Comparison of ENCODE assay signal across 26 mouse cellular contexts in genomic region chr5:147539815-147540214, GRCm38 (mm10).
"Had no signal": no experiment of that assay in that cellular context is flagged by ENCODE, and none has a peak within 500 bp of the region (broad histone marks: within the 10 kb centered on the region; RNA-seq: fewer than 3 reads in every experiment).

No protein-coding gene starts in this region.

- H3K4me2 ChIP-seq: heart, embryonic 11.5 days; heart, embryonic 13.5 days; heart, embryonic 15.5 days; hindbrain, embryonic 12.5 days; hindbrain, embryonic 14.5 days; intestine, embryonic 15.5 days; limb, embryonic 12.5 days; liver, embryonic 11.5 days; liver, embryonic 13.5 days; liver, embryonic 15.5 days had no signal

- H3K27ac ChIP-seq: gastrocnemius, adult 2 months; heart, embryonic 13.5 days; heart, embryonic 15.5 days; hindbrain, embryonic 10.5 days; hindbrain, embryonic 12.5 days; hindbrain, embryonic 14.5 days; intestine, embryonic 15.5 days; limb, embryonic 10.5 days; limb, embryonic 12.5 days; liver, embryonic 13.5 days; liver, embryonic 15.5 days had no signal

- H3K9me3 ChIP-seq: heart, embryonic 13.5 days; heart, embryonic 15.5 days; hindbrain, embryonic 10.5 days; hindbrain, embryonic 12.5 days; intestine, embryonic 15.5 days; limb, embryonic 10.5 days; limb, embryonic 12.5 days; liver, embryonic 13.5 days; liver, embryonic 15.5 days had no signal

- H3K4me3 ChIP-seq: gastrocnemius, adult 2 months; heart, embryonic 13.5 days; heart, embryonic 15.5 days; hindbrain, embryonic 10.5 days; hindbrain, embryonic 12.5 days; intestine, embryonic 15.5 days; limb, embryonic 10.5 days; limb, embryonic 12.5 days; liver, embryonic 13.5 days; liver, embryonic 15.5 days had no signal

- H3K27me3 ChIP-seq: heart, embryonic 13.5 days; heart, embryonic 15.5 days; hindbrain, embryonic 12.5 days; intestine, embryonic 15.5 days; limb, embryonic 12.5 days; liver, embryonic 13.5 days; liver, embryonic 15.5 days had no signal

- H3K4me1 ChIP-seq: heart, embryonic 13.5 days; heart, embryonic 15.5 days; hindbrain, embryonic 10.5 days; hindbrain, embryonic 12.5 days; intestine, embryonic 15.5 days; limb, embryonic 10.5 days; limb, embryonic 12.5 days; liver, embryonic 13.5 days; liver, embryonic 15.5 days had no signal

- ATAC-seq: hindbrain, embryonic 16.5 days; inflammation-experienced regulatory T-cells, adult 6 months; intestine, embryonic 15.5 days had no signal

- H3K9ac ChIP-seq: heart, embryonic 13.5 days; heart, embryonic 15.5 days; hindbrain, embryonic 12.5 days; hindbrain, embryonic 14.5 days; intestine, embryonic 15.5 days; limb, embryonic 12.5 days; liver, embryonic 13.5 days; liver, embryonic 15.5 days had no signal

- DNase-seq: gastrocnemius, adult 2 months; gastrocnemius, postnatal 10 days; gastrocnemius, postnatal 25 days; heart, adult 18-20 months; heart, postnatal 14 days; heart, postnatal 36 days; kidney, adult 18-20 months; kidney, adult 8-10 months; kidney, postnatal 10 days; kidney, postnatal 25 days; kidney, postnatal 4 days; liver; liver, embryonic 13.5 days had no signal
